Mouse (Mus musculus) stomach, embryonic 15.5 days (tissue): ENCODE measurements around the gene Map3k3. TPM values are rescaled to one million over a fixed set of nuclear protein-coding genes. Genes with fewer than 3 reads are reported as not detected.
"Not testable (repeated sequence)": the region's sequence is repeated elsewhere in the genome, so short reads cannot be mapped to it uniquely, and the experiment has no call there.

ENCODE experiments used
- ATAC-seq: fragments of 200-750 bp; cut with Nextera tagmentation; 2 replicates; pipeline ENCODE4 v1.8.0; 2017; ENCODE audit warnings: low read depth, moderate number of reproducible peaks, moderate TSS enrichment; ENCODE audit not compliant: insufficient read depth, low FRiP score
- H3K27ac ChIP-seq: fragments of 300-500 bp; sonication (generic); 2 replicates; pipeline ENCODE4 v1.5.1; 2015; ENCODE audit warnings: mild to moderate bottlenecking, inconsistent platforms
- H3K27me3 ChIP-seq: fragments of 300-500 bp; sonication (generic); replicated peaks from 2 replicates; pipeline ENCODE4 v1.6.1; 2015; ENCODE audit warnings: inconsistent platforms
- H3K36me3 ChIP-seq: fragments of 300-500 bp; sonication (generic); 2 replicates; pipeline ENCODE4 v1.6.1; 2015; ENCODE audit warnings: inconsistent platforms
- H3K4me1 ChIP-seq: fragments of 300-500 bp; sonication (generic); 2 replicates; pipeline ENCODE4 v1.6.1; 2015; ENCODE audit warnings: inconsistent platforms
- H3K4me2 ChIP-seq: fragments of 300-500 bp; sonication (generic); 2 replicates; pipeline ENCODE4 v1.6.1; 2015; ENCODE audit warnings: mild to moderate bottlenecking, inconsistent platforms
- H3K4me3 ChIP-seq: fragments of 300-500 bp; sonication (generic); replicated peaks from 2 replicates; pipeline ENCODE4 v1.5.1; 2015; ENCODE audit warnings: inconsistent platforms
- H3K9ac ChIP-seq: fragments of 300-500 bp; sonication (generic); 2 replicates; pipeline ENCODE4 v1.6.1; 2015; ENCODE audit warnings: inconsistent platforms
- H3K9me3 ChIP-seq: fragments of 300-500 bp; sonication (generic); 2 replicates; pipeline ENCODE4 v1.6.1; 2016; ENCODE audit warnings: inconsistent platforms
- WGBS: fragments of 180-500 bp; shearing (Covaris S2); methylation state at CpG from one replicate; pipeline ENCODE4 v1.1.7; 2015; 5-methylcytosine and 5-hydroxymethylcytosine counted together
- polyA plus RNA-seq: library from polyadenylated mRNA; unstranded; fragments of >200 nt; fragmentation: Nextera tagmentation; extraction: Ambion mirVana; gene quantifications from 2 replicates; pipeline ENCODE4 v1.2.1, GENCODE M21; 2015

Map3k3 gene
- polyA plus RNA-seq, 1 experiment from 2014 or later, result 19.5 TPM

DNA sequence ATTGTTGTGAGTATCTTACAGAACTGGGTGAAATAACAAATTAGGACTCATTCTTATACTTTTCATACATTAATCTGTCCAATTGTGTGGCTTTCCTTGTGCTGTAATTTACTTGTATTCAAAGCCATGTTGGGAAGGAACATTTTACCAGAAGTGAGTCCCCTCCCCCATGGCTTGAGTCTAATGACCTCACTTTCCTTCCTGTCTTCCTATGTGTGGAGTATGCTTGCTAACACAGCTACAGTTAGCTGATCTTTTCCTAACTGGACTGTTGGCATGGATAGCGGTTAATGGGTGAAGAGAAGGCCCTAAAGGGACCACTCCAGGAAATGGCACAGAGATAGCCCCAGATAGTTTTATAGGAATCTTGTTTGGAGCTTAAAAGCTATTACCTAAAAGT is 13.8 kb downstream of the Map3k3 start:
- Histone ChIP-seq H3K9me3 (no peaks in the 10 kb centered on the region), H3K27me3 (no peaks in the 10 kb centered on the region), H3K36me3 (0 out of 2 replicates have a peak, but pooled peaks cover 4% of the 10 kb centered on the region), H3K4me1 (0 out of 2 replicates have a peak, but pooled peaks cover 2% of the 10 kb centered on the region), H3K4me3 (no peak overlapping the region), H3K27ac (0 out of 2 replicates have a peak overlapping the region, but pooled peaks have one; percentile 3), H3K9ac (no peak overlapping the region), H3K4me2 (no peak overlapping the region)
- 74% methylated on average over 1 of the region's 1 CpGs for WGBS
- ATAC-seq, result no peak

GRCm38 (mm10) chr11:106102866-106103265 is 18.5 kb downstream of the Map3k3 start:
- ATAC-seq, result no peak
- WGBS, result 83% methylated on average over 3 of the region's 3 CpGs
- H3K36me3 ChIP-seq, result 0 out of 2 replicates have a peak, but pooled peaks cover 4% of the 10 kb centered on the region

DNA sequence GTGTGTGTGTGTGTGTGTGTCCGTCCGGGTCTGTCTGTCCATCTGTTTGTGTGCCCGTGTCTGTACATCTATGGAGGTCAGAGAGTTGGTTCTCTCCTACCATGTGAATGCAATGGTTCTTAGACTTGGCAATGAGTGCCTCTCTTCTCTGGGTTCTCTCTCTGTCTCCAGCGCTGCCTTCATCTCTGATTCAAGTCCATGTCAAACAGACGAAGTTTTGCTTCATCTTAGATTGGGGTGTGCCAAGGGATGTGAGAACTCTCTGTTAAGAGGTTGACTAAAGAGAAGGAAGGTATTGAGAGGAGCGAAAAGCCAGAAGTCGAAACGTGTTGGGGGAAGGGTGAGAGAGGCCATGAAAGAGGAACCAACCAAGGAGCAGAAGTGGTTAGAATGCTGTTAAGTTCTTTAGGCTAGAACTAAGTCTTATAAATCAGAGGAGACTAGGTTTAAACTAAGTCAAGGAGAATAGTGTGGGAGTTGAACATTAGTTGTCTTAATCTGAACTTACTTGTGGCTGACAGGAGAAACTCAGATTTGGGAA is 21.7 kb downstream of the Map3k3 start:
- Histone ChIP-seq H3K4me3 (no peak overlapping the region), H3K4me2 (no peak overlapping the region), H3K27ac (no peak overlapping the region), H3K27me3 (no peaks in the 10 kb centered on the region), H3K4me1 (no peaks in the 10 kb centered on the region), H3K36me3 (0 out of 2 replicates have a peak, but pooled peaks cover 4% of the 10 kb centered on the region), H3K9ac (no peak overlapping the region), H3K9me3 (no peaks in the 10 kb centered on the region)
- ATAC-seq, result no peak
- 72% methylated on average over 8 of the region's 8 CpGs for WGBS

More at GRCm38 (mm10) chr11:106102866-106103265, 18.5 kb downstream of the Map3k3 start:
- Histone ChIP-seq H3K4me1 (0 out of 2 replicates have a peak, but pooled peaks cover 2% of the 10 kb centered on the region), H3K4me2 (no peak overlapping the region), H3K27ac (no peak overlapping the region), H3K27me3 (no peaks in the 10 kb centered on the region), H3K4me3 (no peak overlapping the region), H3K9ac (no peak overlapping the region), H3K9me3 (no peaks in the 10 kb centered on the region)

DNA sequence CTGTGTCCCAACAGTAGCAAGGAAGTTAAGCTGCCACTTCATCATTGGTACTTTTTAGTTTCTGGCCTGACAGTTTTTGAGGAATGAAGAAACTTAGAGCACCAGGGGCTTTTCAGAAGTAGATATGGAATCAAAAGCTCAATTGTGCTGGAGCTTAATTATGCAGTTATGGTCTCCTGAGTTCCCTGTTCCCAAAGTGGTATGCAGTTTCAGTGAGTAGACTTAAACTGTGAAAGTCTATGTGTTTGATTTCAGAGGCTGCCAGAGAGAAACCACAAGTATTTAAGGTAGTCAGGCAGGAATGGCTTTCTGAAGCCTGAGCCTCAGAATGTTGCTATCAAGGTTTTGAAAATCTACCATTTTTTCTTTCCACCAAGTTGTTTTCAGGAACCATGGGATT is 27.3 kb downstream of the Map3k3 start:
- Histone ChIP-seq H3K27me3 (no peaks in the 10 kb centered on the region), H3K4me3 (no peak overlapping the region), H3K4me1 (no peaks in the 10 kb centered on the region), H3K9me3 (no peaks in the 10 kb centered on the region), H3K27ac (no peak overlapping the region), H3K4me2 (no peak overlapping the region), H3K9ac (no peak overlapping the region), H3K36me3 (peaks cover 16% of the 10 kb centered on the region)
- ATAC-seq, result no peak

- no peaks in the 10 kb centered on the region for H3K27me3 ChIP-seq
- no peak overlapping the region for H3K4me3 ChIP-seq
- H3K4me1 ChIP-seq, result no peaks in the 10 kb centered on the region
- no peak for ATAC-seq
- peaks cover 12% of the 10 kb centered on the region for H3K36me3 ChIP-seq
- H3K9ac ChIP-seq, result no peak overlapping the region
- no peaks in the 10 kb centered on the region for H3K9me3 ChIP-seq
- peak overlapping the region; percentile 44; the same call in 1 of the 2 replicates for H3K27ac ChIP-seq
- 91% methylated on average over 5 of the region's 5 CpGs for WGBS
- H3K4me2 ChIP-seq, result no peak overlapping the region
These were observed 37.8 kb downstream of the Map3k3 start for GRCm38 (mm10) chr11:106122221-106122620.

GRCm38 (mm10) chr11:106122736-106123135 is 38.3 kb downstream of the Map3k3 start:
- peaks cover 12% of the 10 kb centered on the region for H3K36me3 ChIP-seq
- H3K9me3 ChIP-seq, result no peaks in the 10 kb centered on the region

GRCm38 (mm10) chr11:106124784-106125183 is 40.4 kb downstream of the Map3k3 start:
- H3K9me3 ChIP-seq, result no peaks in the 10 kb centered on the region
- no peaks in the 10 kb centered on the region for H3K4me1 ChIP-seq
- no peak overlapping the region for H3K27ac ChIP-seq
- WGBS, result 70% methylated on average over 4 of the region's 4 CpGs
- H3K4me2 ChIP-seq, result no peak overlapping the region
- no peak for ATAC-seq
- peaks cover 9% of the 10 kb centered on the region; the same call in 1 of the 2 replicates for H3K36me3 ChIP-seq
- no peak overlapping the region for H3K4me3 ChIP-seq
- H3K27me3 ChIP-seq, result no peaks in the 10 kb centered on the region
- no peak overlapping the region for H3K9ac ChIP-seq

More at GRCm38 (mm10) chr11:106122736-106123135, 38.3 kb downstream of the Map3k3 start:
- Histone ChIP-seq H3K27ac (peak overlapping the region; percentile 44; the same call in 1 of the 2 replicates), H3K27me3 (no peaks in the 10 kb centered on the region), H3K4me2 (no peak overlapping the region), H3K9ac (no peak overlapping the region), H3K4me3 (no peak overlapping the region), H3K4me1 (no peaks in the 10 kb centered on the region)
- ATAC-seq, result no peak
- WGBS, result 63% methylated on average over 3 of the region's 3 CpGs

GRCm38 (mm10) chr11:106125827-106126226 is 41.4 kb downstream of the Map3k3 start:
- Histone ChIP-seq H3K4me3 (no peak overlapping the region), H3K4me1 (no peaks in the 10 kb centered on the region), H3K9me3 (no peaks in the 10 kb centered on the region), H3K27me3 (no peaks in the 10 kb centered on the region), H3K9ac (no peak overlapping the region), H3K27ac (no peak overlapping the region), H3K36me3 (peaks cover 11% of the 10 kb centered on the region; the same call in 1 of the 2 replicates), H3K4me2 (no peak overlapping the region)
- WGBS, result 67% methylated on average over 1 of the region's 1 CpGs
- ATAC-seq, result no peak

DNA sequence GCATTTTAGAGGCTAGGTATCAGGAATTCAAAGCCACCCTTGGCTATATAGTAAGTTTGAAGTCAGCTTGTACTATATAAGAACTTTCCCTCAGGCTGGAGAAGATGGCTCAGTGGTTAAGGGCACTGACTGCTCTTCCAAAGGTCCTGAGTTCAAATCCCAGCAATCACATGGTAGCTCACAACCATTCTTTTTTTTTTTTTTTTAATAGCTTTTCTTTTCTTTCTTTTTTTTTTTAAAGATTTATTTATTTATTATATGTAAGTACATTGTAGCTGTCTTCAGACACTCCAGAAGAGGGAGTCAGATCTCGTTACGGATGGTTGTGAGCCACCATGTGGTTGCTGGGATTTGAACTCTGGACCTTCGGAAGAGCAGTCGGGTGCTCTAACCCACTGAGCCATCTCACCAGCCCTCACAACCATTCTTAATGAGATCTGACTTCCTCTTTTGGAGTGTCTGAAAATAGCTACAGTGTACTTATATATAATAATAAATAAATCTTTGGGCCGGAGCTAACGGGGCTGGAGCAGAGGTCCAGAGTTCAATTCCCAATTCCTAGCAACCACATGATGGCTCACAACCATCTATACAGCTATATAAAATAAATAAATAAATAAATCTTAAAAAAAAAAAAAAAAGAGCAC is 42.4 kb downstream of the Map3k3 start:
- ATAC-seq, H3K9ac ChIP-seq: not testable (repeated sequence)
- 93% methylated on average over 6 of the region's 6 CpGs for WGBS

DNA sequence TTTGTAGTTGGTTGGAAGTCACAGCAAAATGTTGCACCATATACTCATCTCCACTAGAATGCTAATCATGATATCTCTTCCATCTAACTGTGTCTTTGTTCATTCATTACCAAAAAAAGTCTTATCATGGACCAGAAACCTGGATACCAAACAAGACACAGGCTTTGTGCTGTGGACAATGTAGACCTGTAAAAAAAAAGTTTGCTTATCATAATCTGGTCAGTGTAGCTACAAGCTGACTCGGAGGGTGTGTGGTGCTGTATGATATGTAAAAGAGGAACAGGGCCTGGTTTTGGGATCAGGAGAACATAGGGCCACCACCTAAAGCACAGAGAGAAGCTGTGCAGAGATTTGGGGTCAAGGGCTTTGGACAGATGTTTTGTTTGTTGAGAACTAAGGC is 45.1 kb downstream of the Map3k3 start:
- ATAC-seq, result no peak
- H3K4me2 ChIP-seq, result no peak overlapping the region
- no peaks in the 10 kb centered on the region for H3K4me1 ChIP-seq
- no peaks in the 10 kb centered on the region for H3K27me3 ChIP-seq
- H3K36me3 ChIP-seq, result 0 out of 2 replicates have a peak, but pooled peaks cover 7% of the 10 kb centered on the region
- no peaks in the 10 kb centered on the region for H3K9me3 ChIP-seq
- WGBS, result 80% methylated on average over 1 of the region's 1 CpGs
- H3K4me3 ChIP-seq, result no peak overlapping the region
- H3K9ac ChIP-seq, result no peak overlapping the region
- no peak overlapping the region for H3K27ac ChIP-seq

More for the DNA sequence above, 42.4 kb downstream of the Map3k3 start:
- not testable (repeated sequence) for H3K4me2 ChIP-seq, H3K9me3 ChIP-seq, H3K27ac ChIP-seq, H3K27me3 ChIP-seq, H3K4me3 ChIP-seq, H3K4me1 ChIP-seq
- H3K36me3 ChIP-seq, result peaks cover 12% of the 10 kb centered on the region; the same call in 1 of the 2 replicates

DNA sequence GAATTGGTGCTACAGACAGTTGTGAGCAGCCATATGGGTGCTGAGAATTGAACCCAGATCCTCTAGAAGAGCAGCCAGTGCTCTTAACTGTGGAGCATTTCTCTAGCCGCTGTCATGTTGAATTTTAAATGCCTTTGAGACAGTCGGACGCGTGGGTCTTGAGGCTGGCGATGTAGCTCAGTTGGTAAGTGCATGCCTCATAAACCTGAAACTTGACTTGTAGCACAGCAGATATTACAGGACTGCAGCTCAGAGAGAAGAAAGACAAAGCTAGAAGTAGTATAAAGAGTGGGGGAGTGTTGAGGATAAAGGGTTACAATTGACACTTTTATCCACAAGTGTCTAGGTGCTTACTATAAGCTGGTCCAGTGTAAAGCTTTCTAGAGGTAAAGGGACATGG is 48.1 kb downstream of the Map3k3 start:
- no peak overlapping the region for H3K4me2 ChIP-seq
- H3K27ac ChIP-seq, result no peak overlapping the region
- no peaks in the 10 kb centered on the region for H3K4me1 ChIP-seq
- H3K27me3 ChIP-seq, result no peaks in the 10 kb centered on the region
- WGBS, result 93% methylated on average over 5 of the region's 5 CpGs
- ATAC-seq, result no peak
- H3K36me3 ChIP-seq, result 0 out of 2 replicates have a peak, but pooled peaks cover 17% of the 10 kb centered on the region
- no peak overlapping the region for H3K9ac ChIP-seq
- no peaks in the 10 kb centered on the region for H3K9me3 ChIP-seq
- no peak overlapping the region for H3K4me3 ChIP-seq
